Mouse (Mus musculus): ENCODE data around the gene Dut.

- TF ChIP-seq POLR2A (IDR thresholded peaks at IDR 0.05; ENCODE audit: low read depth, low read length) (no peak), CTCF (IDR thresholded peaks at IDR 0.05; ENCODE audit: borderline replicate concordance, insufficient read depth, low read length) (no peak)
Observed at GRCm38 (mm10) chr2:125245545-125246285, 1.3 kb upstream of the Dut start.
